In the genomic region with DNA sequence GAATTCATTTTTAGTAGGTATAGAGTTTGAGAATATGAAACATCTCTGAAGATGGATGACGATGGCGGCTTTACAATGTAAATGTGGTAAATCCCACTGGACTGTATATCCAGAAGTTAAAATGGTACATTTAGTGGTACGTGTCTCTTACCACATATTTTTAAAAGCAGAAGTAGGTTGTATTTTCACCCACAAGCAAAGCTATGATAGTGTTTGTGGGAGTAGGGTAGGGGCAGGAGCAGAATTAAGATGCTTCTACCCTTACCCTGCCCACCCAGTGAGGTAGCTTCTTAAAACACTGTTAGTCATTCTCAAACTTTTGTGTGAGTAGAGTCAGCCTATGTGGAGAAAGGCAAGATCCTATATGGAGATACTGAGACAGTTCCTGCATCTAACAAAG, we compare ENCODE assay signal across 27 mouse cellular contexts.
"Had no signal": no experiment of that assay in that cellular context is flagged by ENCODE, and none has a peak within 500 bp of the region (broad histone marks: within the 10 kb centered on the region; RNA-seq: fewer than 3 reads in every experiment).

No protein-coding gene starts in this region.

- H3K4me1 ChIP-seq: limb, embryonic 10.5 days; limb, embryonic 12.5 days; liver, embryonic 13.5 days had no signal

- H3K27ac ChIP-seq: gastrocnemius, adult 2 months; heart, adult 2 months; heart, embryonic 13.5 days; heart, embryonic 15.5 days; hindbrain, embryonic 13.5 days; hindbrain, embryonic 15.5 days; hindbrain, postnatal 0 days; kidney, embryonic 15.5 days; kidney, postnatal 0 days; limb, embryonic 10.5 days; limb, embryonic 12.5 days; liver, embryonic 13.5 days had no signal

- H3K9ac ChIP-seq: heart, embryonic 13.5 days; heart, embryonic 15.5 days; hindbrain, embryonic 13.5 days; hindbrain, embryonic 15.5 days; kidney, embryonic 15.5 days; limb, embryonic 12.5 days; liver, embryonic 13.5 days had no signal

- H3K36me3 ChIP-seq: heart, embryonic 13.5 days; heart, embryonic 15.5 days; hindbrain, embryonic 13.5 days; hindbrain, embryonic 15.5 days; kidney, embryonic 15.5 days; limb, embryonic 10.5 days; limb, embryonic 12.5 days; liver, embryonic 13.5 days had no signal

- H3K4me2 ChIP-seq: heart, embryonic 11.5 days; heart, embryonic 13.5 days; heart, embryonic 15.5 days; hindbrain, embryonic 13.5 days; hindbrain, embryonic 15.5 days; kidney, embryonic 15.5 days; limb, embryonic 12.5 days; liver, embryonic 11.5 days; liver, embryonic 13.5 days had no signal

- ATAC-seq: hindbrain, postnatal 0 days; intestine, embryonic 16.5 days had no signal

- H3K9me3 ChIP-seq: heart, embryonic 13.5 days; heart, embryonic 15.5 days; hindbrain, embryonic 13.5 days; hindbrain, embryonic 15.5 days; kidney, embryonic 15.5 days; limb, embryonic 10.5 days; limb, embryonic 12.5 days; liver, embryonic 13.5 days had no signal

- H3K4me3 ChIP-seq: gastrocnemius, adult 2 months; heart, adult 2 months; heart, embryonic 13.5 days; heart, embryonic 15.5 days; hindbrain, embryonic 13.5 days; hindbrain, embryonic 15.5 days; kidney, embryonic 15.5 days; layer of hippocampus, adult 2 months; limb, embryonic 10.5 days; limb, embryonic 12.5 days; liver, embryonic 13.5 days had no signal

- H3K27me3 ChIP-seq: heart, embryonic 13.5 days; heart, embryonic 15.5 days; hindbrain, embryonic 13.5 days; hindbrain, embryonic 15.5 days; kidney, embryonic 15.5 days; limb, embryonic 12.5 days; liver, embryonic 13.5 days had no signal

- DNase-seq: gastrocnemius, adult 2 months; gastrocnemius, postnatal 10 days; gastrocnemius, postnatal 25 days; heart, adult 11 months; heart, adult 2 months; heart, postnatal 14 days; heart, postnatal 36 days; kidney, adult 11 months; kidney, adult 2 months; kidney, adult 9 months; kidney, postnatal 14 days; kidney, postnatal 36 days; liver; liver, embryonic 13.5 days had no signal
